Mouse (Mus musculus) hindbrain, embryonic 11.5 days (tissue): Measurements from ENCODE around the gene H2al1f. TPM values are rescaled to one million over a fixed set of nuclear protein-coding genes. Genes with fewer than 3 reads are reported as not detected.
"Not testable (repeated sequence)": the region's sequence is repeated elsewhere in the genome, so short reads cannot be mapped to it uniquely, and the experiment has no call there.

Source experiments
- ATAC-seq: fragments of 200-750 bp; cut with Nextera tagmentation; 2 replicates; pipeline ENCODE4 v1.8.0; 2017; ENCODE audit warnings: mild to moderate bottlenecking, moderate TSS enrichment, moderate library complexity; ENCODE audit not compliant: low FRiP score
- DNase-seq: peaks from one replicate; pipeline ENCODE4 v3.0.0-alpha.2; 2015; ENCODE audit warnings: low spot score
- H3K27ac ChIP-seq: fragments of 300-500 bp; sonication (generic); 2 replicates; pipeline ENCODE4 v1.5.1; 2014; ENCODE audit warnings: mild to moderate bottlenecking, low read depth, low read length
- H3K27me3 ChIP-seq: fragments of 300-500 bp; sonication (generic); 2 replicates; pipeline ENCODE4 v1.6.1; 2014; ENCODE audit warnings: mild to moderate bottlenecking, low read length, moderate library complexity, mixed read lengths; ENCODE audit not compliant: control insufficient read depth, insufficient read depth
- H3K36me3 ChIP-seq: fragments of 300-500 bp; sonication (generic); 2 replicates; pipeline ENCODE4 v1.6.1; 2014; ENCODE audit warnings: mild to moderate bottlenecking, low read length, moderate library complexity, mixed read lengths; ENCODE audit not compliant: control insufficient read depth, insufficient read depth
- H3K4me1 ChIP-seq: fragments of 300-500 bp; sonication (generic); replicated peaks from 2 replicates; pipeline ENCODE4 v1.6.1; 2014; ENCODE audit warnings: low read length, mixed read lengths; ENCODE audit not compliant: control insufficient read depth, insufficient read depth
- H3K4me2 ChIP-seq: fragments of 300-500 bp; sonication (generic); replicated peaks from 2 replicates; pipeline ENCODE4 v1.6.1; 2014; ENCODE audit warnings: mild to moderate bottlenecking, low read depth, low read length
- H3K4me3 ChIP-seq: fragments of 300-500 bp; sonication (generic); 2 replicates; pipeline ENCODE4 v1.5.1; 2014; ENCODE audit warnings: low read depth, low read length
- H3K9ac ChIP-seq: fragments of 300-500 bp; sonication (generic); 2 replicates; pipeline ENCODE4 v1.6.1; 2014; ENCODE audit warnings: low read depth, low read length
- H3K9me3 ChIP-seq: fragments of 300-500 bp; sonication (generic); 2 replicates; pipeline ENCODE4 v1.6.1; 2016; ENCODE audit warnings: low read length; ENCODE audit not compliant: control insufficient read depth
- WGBS: fragments of 180-500 bp; shearing (Covaris S2); extraction: QIAGEN DNeasy Blood & Tissue Kit; methylation state at CpG from one replicate; pipeline ENCODE4 v1.1.7; 2014; 5-methylcytosine and 5-hydroxymethylcytosine counted together
- polyA plus RNA-seq: library from polyadenylated mRNA; unstranded; fragments of >200 nt; fragmentation: Nextera tagmentation; extraction: Ambion mirVana; gene quantifications from 2 replicates; pipeline ENCODE4 v1.2.1, GENCODE M21; 2014

Gene H2al1f
- polyA plus RNA-seq, 1 experiment from 2014 or later = not detected

- not testable (repeated sequence) for H3K4me1 ChIP-seq, H3K36me3 ChIP-seq, H3K9ac ChIP-seq, H3K4me3 ChIP-seq, H3K4me2 ChIP-seq, H3K27me3 ChIP-seq, DNase-seq, H3K9me3 ChIP-seq, H3K27ac ChIP-seq, ATAC-seq
- 87% methylated on average over 1 of the region's 3 CpGs for WGBS
Observed at GRCm38 (mm10) chrX:11302132-11302531, 12.8 kb upstream of the H2al1f start, which contains the start of gene H2al1b. H2al1b (plus strand) TSS chrX:11302432.

- not testable (repeated sequence) for DNase-seq, H3K36me3 ChIP-seq, ATAC-seq, H3K4me1 ChIP-seq, H3K9me3 ChIP-seq, H3K27ac ChIP-seq, H3K4me3 ChIP-seq, H3K27me3 ChIP-seq, H3K9ac ChIP-seq, H3K4me2 ChIP-seq
- WGBS = 100% methylated on average over 1 of the region's 6 CpGs
Observed at GRCm38 (mm10) chrX:11305355-11305754, 9.6 kb upstream of the H2al1f start, which contains the start of gene H2al1c. H2al1c (plus strand) TSS chrX:11305655.

- ATAC-seq, H3K4me1 ChIP-seq, H3K4me3 ChIP-seq, DNase-seq, H3K9me3 ChIP-seq, H3K27ac ChIP-seq, H3K27me3 ChIP-seq, H3K9ac ChIP-seq, H3K36me3 ChIP-seq, H3K4me2 ChIP-seq: not testable (repeated sequence)
- WGBS = no CpG with 5 or more reads among the region's 6 CpGs
Observed at GRCm38 (mm10) chrX:11308524-11308923, 6.4 kb upstream of the H2al1f start, which contains the start of gene H2al1d. H2al1d (plus strand) TSS chrX:11308824.

- H3K9ac ChIP-seq, H3K4me2 ChIP-seq, H3K4me3 ChIP-seq, H3K9me3 ChIP-seq, H3K27ac ChIP-seq, ATAC-seq, H3K36me3 ChIP-seq, H3K4me1 ChIP-seq, DNase-seq, H3K27me3 ChIP-seq: not testable (repeated sequence)
- WGBS = no CpG with 5 or more reads among the region's 3 CpGs
Observed at GRCm38 (mm10) chrX:11311634-11312033, 3.3 kb upstream of the H2al1f start, which contains the start of gene H2al1e. H2al1e (plus strand) TSS chrX:11311934.

GRCm38 (mm10) chrX:11317956-11318355 is 3.0 kb downstream of the H2al1f start, which contains the start of gene H2al1g:
H2al1g (plus strand) TSS chrX:11318256.
- H3K4me3 ChIP-seq, H3K9ac ChIP-seq, ATAC-seq, H3K4me2 ChIP-seq, H3K36me3 ChIP-seq, H3K4me1 ChIP-seq, DNase-seq, H3K27ac ChIP-seq, H3K27me3 ChIP-seq, H3K9me3 ChIP-seq: not testable (repeated sequence)
- no CpG with 5 or more reads among the region's 3 CpGs for WGBS

GRCm38 (mm10) chrX:11321192-11321591 is 6.2 kb downstream of the H2al1f start, which contains the start of gene H2al1h:
H2al1h (plus strand) TSS chrX:11321492.
- not testable (repeated sequence) for H3K36me3 ChIP-seq, H3K9me3 ChIP-seq, H3K9ac ChIP-seq, H3K4me1 ChIP-seq, H3K4me2 ChIP-seq, H3K4me3 ChIP-seq, H3K27ac ChIP-seq, DNase-seq, ATAC-seq, H3K27me3 ChIP-seq
- no CpG with 5 or more reads among the region's 6 CpGs for WGBS

GRCm38 (mm10) chrX:11324359-11324758 is 9.4 kb downstream of the H2al1f start, which contains the start of gene H2al1i:
H2al1i (plus strand) TSS chrX:11324659.
- not testable (repeated sequence) for H3K4me1 ChIP-seq, H3K27me3 ChIP-seq, DNase-seq, H3K4me3 ChIP-seq, ATAC-seq, H3K9me3 ChIP-seq, H3K27ac ChIP-seq, H3K9ac ChIP-seq, H3K4me2 ChIP-seq, H3K36me3 ChIP-seq
- WGBS = 80% methylated on average over 1 of the region's 5 CpGs

GRCm38 (mm10) chrX:11327522-11327921 is 12.6 kb downstream of the H2al1f start, which contains the start of gene H2al1j:
H2al1j (plus strand) TSS chrX:11327822.
- H3K4me2 ChIP-seq, H3K4me1 ChIP-seq, H3K4me3 ChIP-seq, H3K9me3 ChIP-seq, ATAC-seq, H3K9ac ChIP-seq, DNase-seq, H3K27me3 ChIP-seq, H3K27ac ChIP-seq, H3K36me3 ChIP-seq: not testable (repeated sequence)
- WGBS = 87% methylated on average over 2 of the region's 2 CpGs

GRCm38 (mm10) chrX:11345762-11346161 is 30.8 kb downstream of the H2al1f start:
- ATAC-seq (no peak), DNase-seq (peak; percentile 17)
- Histone ChIP-seq H3K9me3 (no peaks in the 10 kb centered on the region), H3K27ac (no peak overlapping the region), H3K27me3 (no peaks in the 10 kb centered on the region; the same call in 1 of the 2 replicates), H3K36me3 (no peaks in the 10 kb centered on the region), H3K9ac (no peak overlapping the region), H3K4me3 (no peak overlapping the region), H3K4me2 (no peak overlapping the region), H3K4me1 (no peaks in the 10 kb centered on the region)
- WGBS = 73% methylated on average over 9 of the region's 9 CpGs
